Mouse (Mus musculus) adipocyte (in vitro differentiated cells): ENCODE measurements around the gene Ticrr.

Experiments used
- DNase-seq: peaks from one replicate; pipeline ENCODE4 v3.0.0-alpha.2; 2016; ENCODE audit warnings: low spot score

The Ticrr gene

DNA sequence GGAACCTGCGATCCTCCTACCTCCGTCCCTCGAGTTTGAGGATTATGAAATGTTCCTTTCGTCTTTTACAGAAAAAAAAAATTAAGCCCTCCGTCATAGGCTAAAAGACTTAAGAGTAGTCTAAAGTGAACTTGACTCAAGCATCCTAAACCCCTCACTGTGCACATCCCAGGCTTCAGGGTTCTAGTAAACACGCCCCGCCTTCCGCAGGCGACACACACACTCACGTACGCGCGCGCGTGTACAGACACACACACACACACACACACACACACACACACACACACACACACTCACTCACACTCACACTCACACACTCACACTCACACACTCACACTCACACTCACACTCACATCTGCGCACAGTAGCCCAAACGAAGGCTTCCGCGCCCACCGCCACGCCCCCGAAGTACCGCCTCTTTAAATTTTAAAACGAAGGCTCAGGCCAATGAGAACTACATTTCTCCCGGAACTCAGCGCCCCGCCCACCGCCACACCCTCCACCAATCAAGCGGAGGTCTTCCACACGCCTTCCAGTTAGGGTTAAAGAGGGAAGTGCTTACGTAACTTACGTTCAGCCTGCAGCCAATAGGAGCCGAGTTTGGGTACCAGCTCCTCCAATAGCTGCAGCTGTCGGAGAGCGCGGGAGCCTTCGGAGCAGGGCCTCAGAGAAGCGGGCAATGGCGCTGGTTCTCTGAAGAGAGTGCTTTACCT is at the start of gene Ticrr:
Gene Ticrr (plus strand): TSS at position 619 of the 713 bp plus-strand sequence.
- peak; percentile 95 for DNase-seq

DNA sequence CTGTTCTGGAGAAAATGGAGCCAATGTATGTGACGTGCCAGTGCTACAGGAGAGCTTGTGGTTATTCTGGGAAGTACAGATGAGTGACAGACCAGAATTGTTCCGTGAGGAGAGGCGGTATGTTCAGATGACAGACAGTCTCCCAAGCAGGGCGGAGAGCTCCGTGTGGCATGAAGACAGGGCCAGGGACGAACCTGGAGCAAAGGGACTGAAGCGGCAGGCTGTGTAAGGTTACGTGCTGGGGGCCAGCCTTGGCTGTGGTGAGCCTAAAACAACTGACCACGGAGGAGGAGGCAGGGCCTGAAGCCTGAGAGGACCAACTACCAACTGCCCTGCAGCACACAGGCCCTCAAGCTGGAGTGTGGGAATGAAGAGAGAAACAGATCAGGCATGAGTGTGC is 48.1 kb upstream of the Ticrr start:
- DNase-seq, result no peak

DNA sequence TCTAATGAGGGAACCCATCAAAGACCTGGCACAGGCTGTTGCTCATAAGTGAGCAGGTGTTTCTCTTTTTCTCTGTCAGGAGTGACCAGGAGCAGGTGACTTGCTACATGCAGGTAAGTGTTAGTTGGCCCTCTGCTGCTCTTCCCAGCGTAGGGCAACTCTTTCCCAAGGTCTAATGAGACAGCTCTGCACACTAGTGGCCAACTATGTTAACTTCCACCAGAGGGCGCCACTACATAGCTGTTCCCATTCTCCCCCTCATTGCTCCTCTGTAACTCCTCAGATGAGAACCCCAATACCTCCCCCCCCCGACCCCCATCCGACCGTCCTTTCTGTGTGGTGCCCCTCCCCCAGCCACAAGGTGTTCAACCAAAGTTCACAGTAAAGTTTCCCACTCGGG is 47.2 kb upstream of the Ticrr start:
- DNase-seq, result peak; percentile 47

DNA sequence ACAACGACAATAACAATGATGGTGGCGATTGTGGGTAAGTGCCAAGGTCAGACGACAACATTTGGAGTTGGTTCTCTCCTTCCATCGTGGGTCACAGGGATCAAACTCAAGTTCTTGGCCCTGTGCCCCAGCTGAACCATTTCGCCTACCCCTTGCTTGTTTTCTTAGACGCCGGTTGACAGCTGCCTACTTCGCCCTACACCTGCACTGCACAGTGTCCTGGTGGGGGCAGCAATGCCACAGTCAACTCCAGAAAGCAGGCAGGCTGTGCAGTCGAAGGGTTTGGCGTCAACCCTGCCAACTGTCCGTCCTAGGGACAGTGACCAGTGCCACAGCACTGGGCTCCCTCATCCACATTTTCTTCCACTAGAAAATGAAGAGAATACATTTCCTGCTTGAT is 46.7 kb upstream of the Ticrr start:
- peak; percentile 4 for DNase-seq

DNA sequence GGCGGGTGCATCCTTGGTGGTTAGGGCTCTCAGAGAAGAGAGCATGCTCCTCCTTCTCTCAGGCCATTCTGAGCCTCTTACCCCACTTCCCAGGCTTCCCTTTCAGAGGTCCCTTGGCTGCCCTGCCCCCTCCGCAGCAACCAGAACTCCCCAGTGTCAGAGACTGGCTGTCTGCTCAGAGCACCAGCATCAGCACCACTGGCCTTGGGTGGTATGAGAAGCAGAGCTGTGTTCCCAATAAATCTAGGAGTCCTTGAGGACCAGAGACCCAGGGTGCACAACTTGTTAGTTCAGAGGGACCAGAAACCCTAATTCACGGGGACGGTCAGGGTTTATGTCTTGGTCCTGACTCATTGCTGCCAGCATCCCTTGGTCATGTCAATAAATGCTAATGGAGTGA is 45.0 kb upstream of the Ticrr start:
- DNase-seq, result no peak

DNA sequence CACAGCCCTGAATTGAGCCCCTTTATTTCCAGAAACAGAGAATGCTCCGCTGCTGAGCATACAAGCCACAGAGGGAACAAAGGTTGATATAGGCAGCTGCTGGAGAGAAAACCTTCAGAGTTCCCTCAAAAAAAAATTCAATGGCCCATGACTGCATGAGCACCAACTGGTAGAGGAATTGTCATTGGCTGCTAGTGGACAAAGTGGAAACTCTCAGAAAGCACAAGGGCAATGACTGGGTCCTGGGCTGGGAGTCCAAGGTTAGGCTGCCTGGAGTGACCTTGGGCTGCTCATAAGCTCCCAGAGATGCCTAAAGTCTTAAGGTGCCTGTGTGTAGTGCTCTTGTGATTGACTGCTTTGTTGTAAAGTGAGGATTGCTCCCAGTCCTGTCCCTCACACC is 44.1 kb upstream of the Ticrr start:
- no peak for DNase-seq

DNA sequence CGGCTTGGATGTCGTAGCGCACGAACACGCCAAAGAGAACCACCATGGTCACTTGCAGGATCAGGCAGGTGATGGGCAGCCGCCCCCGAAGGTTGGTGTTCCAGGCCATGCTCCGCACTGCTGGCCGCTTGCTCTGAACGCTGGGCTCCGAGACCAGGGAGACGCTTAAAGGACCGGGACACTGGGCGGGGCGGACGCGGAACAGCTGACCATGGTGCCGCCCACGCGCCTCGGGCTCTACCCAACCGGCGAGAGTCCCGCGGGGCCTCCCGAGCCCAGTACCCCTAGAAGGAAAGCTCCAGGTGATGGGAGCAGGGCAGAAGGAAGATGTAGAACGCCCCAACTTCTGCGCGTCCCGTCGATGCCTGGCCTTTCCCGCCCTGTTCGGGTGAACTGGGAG is 42.6 kb upstream of the Ticrr start, which contains the start of gene Rhcg:
Gene Rhcg (minus strand): TSS at position 240 of the 400 bp plus-strand sequence.
- no peak for DNase-seq

DNA sequence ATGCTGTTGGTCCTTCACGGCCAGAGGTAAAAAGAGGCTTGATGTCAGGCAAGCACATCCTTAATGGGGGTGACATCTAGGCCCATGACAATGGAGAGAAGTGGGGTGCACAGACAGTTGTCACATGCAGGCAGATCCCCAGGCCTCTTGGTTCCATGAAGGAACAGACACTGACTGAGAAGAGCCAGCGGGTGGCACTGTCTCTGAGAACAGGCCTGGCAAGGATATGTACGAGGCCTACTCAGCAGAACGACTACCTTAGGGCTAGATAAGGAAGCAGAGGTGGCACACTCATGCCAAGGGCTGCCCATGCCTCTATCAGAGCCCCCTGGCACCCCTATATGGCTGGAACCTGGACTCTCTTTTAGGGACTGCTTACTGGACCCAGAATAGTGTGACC is 40.5 kb upstream of the Ticrr start:
- DNase-seq, result peak; percentile 5

DNA sequence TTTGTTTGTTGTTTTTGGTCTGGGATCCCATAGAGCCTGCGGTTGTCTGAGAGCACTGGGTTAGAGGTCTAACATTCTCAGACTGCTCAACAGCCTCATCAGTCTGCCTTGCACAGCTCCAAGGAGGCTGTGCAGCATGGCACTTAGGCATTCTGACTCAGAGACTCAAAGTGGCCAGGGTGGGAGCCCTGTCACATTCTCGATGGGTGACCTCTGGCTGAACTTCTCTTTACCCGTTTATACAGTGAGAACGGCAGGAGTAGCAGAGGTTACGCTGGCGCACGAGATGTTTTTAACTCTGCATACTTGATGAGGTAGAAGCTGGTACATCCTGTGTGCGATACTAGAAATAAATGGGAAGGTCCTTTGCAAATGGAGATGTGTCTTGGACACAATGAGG is 36.9 kb upstream of the Ticrr start:
- no peak for DNase-seq

DNA sequence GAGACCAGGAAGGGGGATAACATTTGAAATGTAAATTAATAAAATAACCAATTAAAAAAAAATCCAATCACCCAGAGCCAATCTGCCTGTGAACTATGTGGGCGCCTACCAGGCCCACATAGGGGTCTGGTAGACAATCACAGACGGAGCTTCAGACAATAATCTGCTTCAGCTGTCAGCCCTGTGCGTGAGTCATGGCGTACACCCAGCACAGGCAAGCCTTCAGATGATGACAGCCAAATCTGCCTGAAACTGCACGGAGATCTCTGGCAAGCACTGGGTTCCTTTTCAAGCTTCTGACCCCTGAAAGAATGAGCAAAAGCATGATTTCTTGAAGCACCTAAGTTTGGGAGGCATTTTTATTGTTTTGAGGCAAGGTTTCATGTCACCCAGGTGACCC is 33.8 kb upstream of the Ticrr start:
- no peak for DNase-seq

DNA sequence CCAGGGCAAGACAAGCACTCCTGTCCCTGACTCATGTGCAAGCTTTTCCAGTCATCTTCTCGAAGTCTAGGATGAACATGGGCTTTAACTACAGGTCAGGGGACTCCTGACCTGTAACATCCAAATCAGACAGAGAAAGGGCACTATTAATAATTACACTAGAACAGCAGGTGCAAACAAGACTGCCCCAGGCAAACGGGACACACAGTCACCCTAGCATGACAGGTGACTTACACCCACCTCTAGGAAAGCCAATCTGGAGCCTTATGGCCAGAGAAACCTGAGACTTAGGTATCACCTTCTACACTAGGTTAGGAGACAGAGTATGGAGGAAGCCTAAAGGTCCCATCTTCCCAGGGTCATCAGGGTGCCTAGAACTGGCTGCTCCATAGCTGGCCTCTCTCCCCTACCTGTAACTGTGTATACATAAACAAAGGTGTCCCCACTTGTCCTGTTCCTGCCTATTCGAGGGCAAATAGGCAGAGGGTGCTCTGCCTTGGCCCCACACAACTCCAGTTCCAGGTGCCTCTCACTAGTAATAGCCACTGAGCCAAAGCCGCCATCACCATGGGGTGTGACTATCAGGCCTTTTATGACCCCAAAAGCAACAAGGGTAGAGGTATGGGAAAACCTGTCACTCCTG is 31.6 kb upstream of the Ticrr start:
- no peak for DNase-seq

DNA sequence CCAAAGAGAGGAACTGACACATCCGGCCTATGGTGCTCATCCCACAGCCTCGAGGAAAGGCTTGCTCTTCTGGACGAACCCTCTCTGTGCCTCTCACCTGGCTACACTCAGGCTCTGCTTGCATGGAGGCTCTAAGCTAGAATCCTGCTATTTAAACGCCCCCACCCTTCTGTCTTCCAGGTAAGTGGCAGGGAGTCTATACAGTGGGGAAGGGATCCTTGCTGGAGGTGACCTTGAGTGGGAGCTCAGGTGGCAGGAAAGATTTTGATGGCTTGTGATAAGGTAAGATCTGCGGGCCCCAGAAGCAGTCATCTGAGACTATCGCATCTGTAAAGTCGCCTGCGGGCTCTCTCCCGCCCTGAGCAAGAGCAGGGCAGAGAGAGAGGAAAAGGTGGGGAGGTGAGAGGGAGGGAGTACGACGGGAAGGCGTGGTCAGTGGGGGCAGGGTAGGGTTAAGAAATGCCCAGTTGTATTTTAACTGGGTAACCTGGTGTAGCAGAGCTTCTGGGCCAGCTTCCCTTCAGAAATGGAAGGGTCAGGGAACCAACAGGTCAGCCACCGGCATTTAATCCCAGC is 28.1 kb upstream of the Ticrr start:
- DNase-seq, result no peak

DNA sequence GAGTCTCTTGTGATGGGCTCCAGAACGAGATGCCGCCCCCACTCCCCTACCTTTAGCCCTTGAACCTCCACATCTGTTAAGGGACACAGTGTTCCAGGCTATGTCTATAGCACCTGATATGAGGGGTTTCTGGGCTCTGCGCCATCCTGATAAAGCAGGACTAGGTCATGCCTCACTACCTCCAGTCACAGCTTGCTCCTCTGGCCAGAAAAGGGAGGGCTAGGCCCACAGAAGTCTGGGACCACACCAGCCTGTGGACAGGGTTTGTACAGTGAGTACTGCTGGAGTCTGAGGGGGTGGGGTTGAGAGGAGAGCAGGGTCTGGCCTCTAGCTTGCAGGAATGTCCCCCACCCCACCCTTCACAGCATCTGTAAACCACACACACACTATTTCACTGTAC is 12.8 kb upstream of the Ticrr start:
- DNase-seq, result no peak

DNA sequence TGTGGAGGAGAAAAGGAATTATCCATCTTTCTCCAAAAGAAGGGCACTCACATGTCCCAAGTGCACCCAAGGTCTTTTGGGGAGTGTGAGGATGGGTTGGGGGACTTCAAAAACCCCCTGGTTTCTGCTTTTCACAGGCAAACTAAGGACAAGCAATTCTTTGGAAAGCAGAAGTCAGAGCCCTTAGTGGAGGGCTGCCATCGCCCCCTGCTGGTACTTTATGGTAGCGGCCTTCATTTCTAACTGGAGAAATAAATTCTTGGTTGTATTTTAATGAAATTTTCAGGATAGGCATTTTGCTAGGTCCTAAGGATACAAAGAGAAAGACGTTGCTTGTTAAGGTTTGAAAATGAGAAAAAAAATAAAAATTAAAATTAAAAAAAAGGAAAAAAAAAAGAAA is 11.0 kb upstream of the Ticrr start:
- peak; percentile 47 for DNase-seq

DNA sequence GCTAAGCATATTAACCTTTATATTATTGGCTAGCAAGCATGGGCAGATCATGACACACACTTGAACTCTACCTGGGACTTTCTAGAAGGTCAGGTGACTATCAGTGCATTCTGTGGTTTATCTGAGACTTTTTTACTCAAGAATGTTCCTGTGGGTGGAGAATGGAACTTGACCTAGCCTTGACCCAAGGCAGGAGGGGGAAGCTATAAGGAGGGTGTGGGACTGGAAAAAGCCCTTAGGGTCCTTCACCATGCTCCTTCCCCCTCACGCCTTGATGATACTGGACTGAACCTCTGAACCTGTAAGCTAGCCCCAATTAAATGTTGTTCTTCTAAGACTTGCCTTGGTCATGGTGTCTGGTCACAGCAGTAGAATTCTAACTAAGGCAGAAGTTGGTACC is 5.8 kb upstream of the Ticrr start:
- no peak for DNase-seq

DNA sequence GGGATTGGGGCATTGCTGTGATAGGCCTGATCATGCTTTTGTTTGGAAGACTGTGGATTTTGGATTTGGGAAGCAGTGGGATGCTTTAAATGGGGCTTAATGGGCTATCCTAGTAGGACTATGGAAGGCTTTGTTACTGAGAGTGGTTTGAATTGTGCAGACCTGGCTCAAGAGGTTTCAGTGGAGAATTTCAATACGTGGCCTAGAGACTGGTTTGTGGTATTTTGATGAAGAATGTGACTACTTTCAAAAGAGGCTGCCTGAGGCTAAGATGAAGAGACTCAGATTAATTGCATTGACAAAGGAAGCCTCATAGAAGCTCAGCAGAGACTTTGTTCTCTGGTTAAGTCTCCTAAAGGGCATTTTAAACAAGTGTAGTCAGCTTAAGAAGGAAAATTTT is 5.4 kb upstream of the Ticrr start:
- DNase-seq, result no peak

DNA sequence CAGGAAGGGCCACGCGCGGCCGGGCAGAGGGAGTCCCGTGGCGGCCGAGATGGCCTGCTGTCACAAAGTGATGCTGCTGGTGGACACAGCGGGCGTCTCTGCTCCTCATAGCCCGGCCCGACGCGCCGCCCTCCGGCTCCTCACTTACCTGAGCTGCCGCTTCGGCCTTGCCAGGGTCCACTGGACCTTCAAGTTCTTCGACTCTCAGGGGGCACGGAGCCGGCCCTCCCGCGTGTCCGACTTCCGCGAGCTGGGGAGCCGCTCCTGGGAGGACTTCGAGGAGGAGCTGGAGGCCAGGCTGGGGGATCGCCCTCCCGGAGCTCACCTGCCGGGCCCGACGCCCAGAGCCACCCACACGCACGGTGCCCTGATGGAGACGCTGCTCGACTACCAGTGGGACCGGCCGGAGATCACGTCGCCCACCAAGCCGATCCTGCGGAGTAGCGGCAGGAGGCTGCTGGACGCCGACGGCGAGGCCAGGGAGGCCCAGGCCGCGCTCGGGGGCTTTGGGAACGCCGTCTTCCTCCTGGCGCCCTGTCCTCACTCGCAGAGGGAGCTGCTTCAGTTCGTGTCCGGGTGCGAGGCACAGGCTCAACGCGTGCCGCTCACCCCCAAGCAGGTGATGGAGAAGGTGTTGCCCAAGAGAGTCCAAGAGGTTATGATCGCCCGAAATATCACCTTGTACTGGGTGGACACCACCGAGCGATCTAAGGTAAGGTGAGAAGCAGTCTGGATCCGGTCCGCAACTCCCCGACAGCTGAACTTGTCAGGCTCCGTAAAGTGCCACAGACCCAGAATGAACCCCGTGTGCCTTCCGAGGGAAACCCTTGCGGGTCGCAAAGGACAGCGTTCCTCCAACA is 525 bp downstream of the Ticrr start:
- no peak for DNase-seq

DNA sequence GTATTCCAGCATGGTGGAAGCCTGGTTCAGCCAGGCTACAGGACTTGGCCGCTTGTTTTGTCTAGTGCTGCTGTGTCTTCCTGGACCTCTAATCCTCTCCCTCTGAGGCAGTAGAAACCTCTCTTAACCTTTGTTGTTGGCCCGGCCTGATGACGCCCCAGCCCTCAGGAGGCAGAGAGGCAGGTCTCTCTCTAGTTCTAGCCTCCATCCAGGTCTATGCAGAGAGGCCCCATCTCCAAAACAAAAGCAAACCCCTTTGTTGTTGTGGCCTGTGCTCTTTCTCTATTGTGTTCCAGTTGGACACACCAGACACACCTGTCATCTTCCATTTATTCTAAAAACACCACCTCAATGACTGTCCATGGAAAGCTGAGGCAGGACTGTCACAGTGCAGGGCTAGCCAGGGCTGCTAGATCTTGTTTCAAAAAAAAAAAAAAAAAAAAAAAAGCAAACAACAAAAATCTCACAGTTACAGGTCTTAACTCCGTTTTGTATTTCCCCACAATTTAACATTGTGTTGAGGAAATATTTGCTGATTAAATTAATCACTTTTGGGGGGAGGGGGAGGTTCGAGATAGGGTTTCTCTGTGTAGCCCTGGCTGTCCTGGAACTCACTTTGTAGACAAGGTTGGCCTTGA is 1.4 kb downstream of the Ticrr start:
- no peak for DNase-seq

DNA sequence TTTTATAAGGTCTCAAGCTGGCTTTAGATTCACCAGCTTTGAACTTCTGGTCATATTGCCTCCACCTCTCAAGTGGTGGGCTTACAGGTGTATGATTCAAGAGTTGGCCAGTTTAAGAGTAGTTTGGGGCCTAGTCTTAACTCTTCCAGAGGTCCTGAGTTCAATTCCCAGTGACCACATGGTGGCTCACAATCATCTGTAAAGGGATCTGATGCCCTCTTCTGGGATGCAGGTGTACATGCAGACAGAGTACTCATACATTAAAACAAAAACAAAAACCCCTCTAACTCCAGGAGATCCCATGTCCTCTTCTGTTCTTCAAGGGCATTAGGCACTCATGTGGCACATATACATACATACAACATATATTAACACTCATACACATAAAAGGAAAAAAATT is 6.7 kb downstream of the Ticrr start:
- DNase-seq, result no peak

DNA sequence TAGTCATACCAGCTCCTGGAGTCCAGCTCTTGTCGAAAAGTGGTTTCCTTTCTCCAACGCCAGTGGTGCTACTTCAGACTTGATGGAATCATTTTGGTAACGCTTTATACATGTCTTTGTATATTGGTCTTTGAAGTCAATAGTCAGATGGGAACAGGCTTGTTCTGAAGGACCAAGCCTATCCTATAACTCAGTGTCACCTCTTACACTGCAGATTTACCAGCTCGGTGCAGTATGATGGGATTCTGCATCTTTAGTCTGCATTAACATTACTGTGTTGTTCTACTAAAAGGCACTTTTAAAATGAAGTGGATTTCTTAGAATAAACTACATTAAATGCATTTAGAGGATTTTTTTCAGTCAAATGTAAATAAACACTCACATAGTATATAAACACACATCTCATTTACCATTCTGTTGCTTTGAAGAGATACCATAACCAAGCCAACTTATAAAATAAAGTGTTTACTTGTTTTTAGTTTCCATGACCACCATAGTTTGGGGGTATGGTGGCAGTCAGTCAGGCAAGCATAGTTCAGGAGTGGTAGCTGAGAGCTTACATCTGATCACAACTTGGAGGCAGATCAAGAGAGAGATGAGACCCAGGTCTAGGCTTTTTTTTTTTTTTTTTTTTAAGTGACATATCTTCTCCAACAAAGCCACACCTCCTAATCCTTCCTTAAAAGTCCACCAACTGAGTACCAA is 11.1 kb downstream of the Ticrr start:
- no peak for DNase-seq

DNA sequence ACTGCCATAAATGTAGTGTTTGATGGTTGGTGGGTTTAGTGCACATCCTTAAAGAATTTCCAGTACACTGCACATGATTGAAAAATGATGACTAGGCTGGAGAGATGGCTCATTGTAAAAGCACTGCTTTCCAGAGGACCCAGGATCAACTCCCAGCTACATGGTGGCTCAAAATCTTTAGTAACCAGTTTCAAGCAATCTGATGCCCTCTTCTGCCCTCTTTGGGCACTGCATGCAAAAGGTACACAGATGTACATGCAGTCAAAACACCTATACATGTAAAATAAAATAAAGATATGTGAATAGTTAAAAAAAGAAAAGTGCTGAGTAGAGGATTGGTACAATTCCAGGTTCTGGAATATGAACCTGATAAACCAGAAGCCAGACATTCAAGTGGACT is 19.2 kb downstream of the Ticrr start:
- no peak for DNase-seq

DNA sequence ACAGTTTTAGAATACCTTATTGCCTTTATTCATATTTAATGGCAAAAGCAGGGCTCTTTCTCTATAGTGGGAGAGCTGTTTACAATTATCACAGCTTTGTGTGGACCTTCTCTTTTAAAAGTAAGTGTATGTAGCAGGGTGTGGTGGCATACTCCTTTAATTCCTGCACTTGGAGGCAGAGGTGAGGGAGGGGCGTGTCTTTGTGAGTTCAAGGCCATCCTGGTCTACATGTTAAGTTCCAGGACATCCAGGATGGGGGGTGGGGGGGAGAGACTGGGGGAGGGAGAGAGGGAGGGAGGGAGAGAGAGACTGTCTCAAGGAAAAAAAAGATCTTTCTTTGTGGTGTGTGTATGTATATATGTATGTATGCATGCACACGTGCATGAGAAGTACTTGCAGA is 20.2 kb downstream of the Ticrr start:
- no peak for DNase-seq
